Mouse (Mus musculus): ENCODE results near the gene Safb2. TPM values are rescaled to one million over a fixed set of nuclear protein-coding genes. Genes with fewer than 3 reads are reported as not detected.

Safb2 gene
- total and polyA plus RNA-seq, 3 experiments, result 36.8 to 47.5 (median 43.1) TPM

DNA sequence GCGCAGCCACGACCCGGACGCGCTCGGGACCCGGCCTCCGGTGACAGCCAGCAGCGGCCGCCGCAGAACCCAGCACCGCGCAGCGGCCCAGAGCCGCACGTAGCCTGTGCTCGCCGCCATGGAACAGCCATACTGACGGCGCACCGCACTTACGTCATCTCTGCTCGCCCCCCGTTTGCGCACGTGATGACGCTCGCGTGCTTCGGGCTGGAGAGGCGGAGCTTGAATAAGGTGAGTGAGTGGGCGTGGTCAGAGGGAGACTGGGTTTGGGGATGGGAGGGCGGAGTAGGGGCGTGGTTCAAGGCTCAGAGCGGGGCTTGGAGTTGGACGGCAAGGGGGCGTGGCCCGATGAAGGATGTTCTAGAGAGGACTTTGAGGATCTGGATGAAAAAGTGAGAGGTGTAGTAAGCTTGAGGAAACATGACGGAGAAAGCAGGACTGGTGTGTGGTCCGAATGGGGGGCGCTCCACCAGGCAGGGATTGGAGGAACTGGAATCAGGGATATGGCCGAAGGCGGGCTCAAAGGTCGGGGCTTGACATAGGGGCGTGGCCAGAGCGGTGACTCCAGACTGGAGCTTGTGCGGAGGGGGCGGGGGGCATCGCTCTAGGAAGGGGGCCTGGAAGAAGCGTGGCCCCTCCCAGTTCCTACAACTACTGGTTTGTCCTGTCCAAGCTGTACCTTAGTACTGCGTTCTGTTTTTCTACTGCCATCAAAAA is 42.5 kb upstream of the Safb2 start, which contains the start of gene Lonp1:
Lonp1 (minus strand) TSS at position 134 of the 717 bp plus-strand sequence.
- peak; percentile 94 to 95 for DNase-seq
- Histone ChIP-seq H3K4me3 (peak within 1 kb of the TSS; percentile 86), H3K36me3 (ENCODE audit: control insufficient read depth, insufficient read depth, low read length) (no peaks in the 10 kb centered on the region), H3K27ac (peak within 1 kb of the TSS; percentile 77), H3K9ac (ENCODE audit: low read depth, low read length) (peak within 1 kb of the TSS; percentile 82), H3K79me2 (replicated peaks; ENCODE audit: control insufficient read depth, insufficient read depth, low read length) (no peaks in the 10 kb centered on the region), H3K4me1 (ENCODE audit: control insufficient read depth, insufficient read depth, low read length) (peaks cover 4% of the 10 kb centered on the region), H3K27me3 (ENCODE audit: control insufficient read depth, insufficient read depth, low read length) (no peaks in the 10 kb centered on the region)
- WGBS, result under 1% methylated on average over 50 of the region's 51 CpGs
- intact Hi-C loops (cut with DNase I), result loop anchor here (2.0 to 5.0 kb wide), 4 partner anchors 45 to 135 kb away; partner anchors contain the start of genes Dus3l, Ndufa11, Ranbp3 and Safb
- TF ChIP-seq CTCF (IDR thresholded peaks at IDR 0.05) (no peak), EP300 (IDR thresholded peaks at IDR 0.05; ENCODE audit: insufficient read depth, low read depth, low read length) (peak; percentile 64; the same call in 1 of the 2 replicates), POLR2A (IDR thresholded peaks at IDR 0.05; ENCODE audit: insufficient read depth, low read depth, low read length) (peak; percentile 83)

DNA sequence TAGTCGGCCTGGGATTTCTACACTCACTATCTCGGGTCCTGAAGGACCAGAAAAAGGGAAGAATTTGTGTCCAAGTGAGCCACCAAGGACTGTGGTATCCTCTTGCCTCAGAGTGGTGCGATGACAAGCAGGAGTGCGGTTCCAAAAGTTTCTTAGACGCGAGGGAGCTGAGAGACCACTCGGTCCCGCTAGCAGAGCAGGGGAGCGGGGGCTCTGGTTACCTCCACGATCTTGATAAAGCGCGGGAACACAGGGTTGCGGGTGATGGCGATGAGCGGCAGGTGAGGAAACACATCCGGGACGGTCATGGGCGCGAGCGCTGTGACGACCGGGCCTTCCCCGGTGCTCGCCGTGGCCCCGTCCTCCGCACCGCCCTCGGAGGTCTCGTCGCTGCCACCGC is 41.9 kb upstream of the Safb2 start:
- Histone ChIP-seq H3K27me3 (ENCODE audit: control insufficient read depth, insufficient read depth, low read length) (no peaks in the 10 kb centered on the region), H3K4me1 (ENCODE audit: control insufficient read depth, insufficient read depth, low read length) (peaks cover 4% of the 10 kb centered on the region), H3K36me3 (ENCODE audit: control insufficient read depth, insufficient read depth, low read length) (no peaks in the 10 kb centered on the region), H3K9ac (ENCODE audit: low read depth, low read length) (peak overlapping the region; percentile 82), H3K27ac (peak overlapping the region; percentile 77), H3K4me3 (peak overlapping the region; percentile 86), H3K79me2 (replicated peaks; ENCODE audit: control insufficient read depth, insufficient read depth, low read length) (no peaks in the 10 kb centered on the region)
- no peak for DNase-seq
- TF ChIP-seq POLR2A (IDR thresholded peaks at IDR 0.05; ENCODE audit: insufficient read depth, low read depth, low read length) (no peak), CTCF (IDR thresholded peaks at IDR 0.05) (no peak), EP300 (IDR thresholded peaks at IDR 0.05; ENCODE audit: insufficient read depth, low read depth, low read length) (no peak)
- WGBS, result under 1% methylated on average over 23 of the region's 32 CpGs
- intact Hi-C loops (cut with DNase I), result loop anchor here (2.0 to 5.0 kb wide), 4 partner anchors 44 to 136 kb away; partner anchors contain the start of genes Dus3l, Ndufa11, Ranbp3 and Safb

GRCm38 (mm10) chr17:56625495-56625894 is 41.1 kb upstream of the Safb2 start:
- Histone ChIP-seq H3K9ac (ENCODE audit: low read depth, low read length) (no peak overlapping the region), H3K36me3 (ENCODE audit: control insufficient read depth, insufficient read depth, low read length) (no peaks in the 10 kb centered on the region), H3K27me3 (ENCODE audit: control insufficient read depth, insufficient read depth, low read length) (no peaks in the 10 kb centered on the region), H3K27ac (no peak overlapping the region), H3K79me2 (replicated peaks; ENCODE audit: control insufficient read depth, insufficient read depth, low read length) (no peaks in the 10 kb centered on the region), H3K4me3 (no peak overlapping the region), H3K4me1 (ENCODE audit: control insufficient read depth, insufficient read depth, low read length) (peaks cover 4% of the 10 kb centered on the region)
- TF ChIP-seq CTCF (IDR thresholded peaks at IDR 0.05) (no peak), EP300 (IDR thresholded peaks at IDR 0.05; ENCODE audit: insufficient read depth, low read depth, low read length) (no peak), POLR2A (IDR thresholded peaks at IDR 0.05; ENCODE audit: insufficient read depth, low read depth, low read length) (no peak)
- intact Hi-C loops (cut with DNase I), result loop anchor here (5.0 kb wide), 3 partner anchors 43 to 137 kb away; partner anchors contain the start of genes Dus3l, Ndufa11, Safb and Safb2
- DNase-seq, result no peak
- 43% methylated on average over 3 of the region's 3 CpGs for WGBS

DNA sequence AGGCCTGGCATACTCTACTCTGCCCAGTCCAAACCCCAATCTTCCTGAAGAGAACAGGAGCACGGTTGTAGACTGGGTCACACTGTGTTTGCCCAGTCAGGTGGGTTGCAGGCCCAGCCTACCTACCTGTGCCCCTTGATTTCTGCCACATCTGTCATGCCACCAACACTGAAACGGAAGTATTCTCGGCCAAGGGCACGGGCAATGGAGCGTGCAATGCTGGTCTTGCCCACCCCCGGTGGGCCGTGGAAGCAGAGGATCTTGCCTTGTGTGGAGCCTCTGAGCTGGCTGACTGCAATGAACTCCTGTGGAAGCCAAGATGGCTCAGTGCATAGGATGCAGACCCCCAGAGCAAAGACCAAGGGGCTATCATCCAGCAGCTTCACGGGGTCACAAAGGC is 33.2 kb upstream of the Safb2 start:
- intact Hi-C loops (cut with DNase I), result loop anchor here (10.0 kb wide), 2 partner anchors 387 to 583 kb away; partner anchors contain the start of genes Pspn and Sh3gl1
- H3K4me1 ChIP-seq (ENCODE audit: control insufficient read depth, insufficient read depth, low read length), result peaks cover 5% of the 10 kb centered on the region
- no peaks in the 10 kb centered on the region for H3K27me3 ChIP-seq (ENCODE audit: control insufficient read depth, insufficient read depth, low read length)
- H3K79me2 ChIP-seq (replicated peaks; ENCODE audit: control insufficient read depth, insufficient read depth, low read length), result no peaks in the 10 kb centered on the region
- H3K27ac ChIP-seq, result no peak overlapping the region
- H3K36me3 ChIP-seq (ENCODE audit: control insufficient read depth, insufficient read depth, low read length), result no peaks in the 10 kb centered on the region
- no peak overlapping the region for H3K9ac ChIP-seq (ENCODE audit: low read depth, low read length)
- no peak for DNase-seq
- H3K4me3 ChIP-seq, result no peak overlapping the region
- 85% methylated on average over 8 of the region's 8 CpGs for WGBS
- TF ChIP-seq POLR2A (IDR thresholded peaks at IDR 0.05; ENCODE audit: insufficient read depth, low read depth, low read length) (no peak), EP300 (IDR thresholded peaks at IDR 0.05; ENCODE audit: insufficient read depth, low read depth, low read length) (no peak), CTCF (IDR thresholded peaks at IDR 0.05) (no peak)

DNA sequence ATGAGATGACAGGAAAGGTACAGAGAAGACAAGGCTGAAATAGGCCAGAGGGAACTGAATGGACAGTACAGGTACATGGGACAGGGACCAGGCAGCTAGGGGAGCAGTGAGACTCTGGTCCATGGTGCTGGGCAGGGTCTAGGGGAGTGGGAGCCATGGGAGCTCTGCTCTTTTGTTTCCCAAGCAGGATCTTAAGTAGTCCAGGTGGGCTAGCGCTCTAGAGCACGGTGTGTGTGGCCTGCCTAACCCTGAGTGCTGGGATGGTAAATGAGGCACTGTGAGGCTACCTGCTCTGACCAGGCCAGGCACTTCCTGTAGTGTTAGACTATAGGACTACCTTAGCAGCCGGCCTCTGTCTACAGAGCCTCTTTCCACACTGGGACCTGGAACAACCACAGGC is 32.3 kb upstream of the Safb2 start:
- no peak for DNase-seq
- no peak overlapping the region for H3K9ac ChIP-seq (ENCODE audit: low read depth, low read length)
- 86% methylated on average over 3 of the region's 3 CpGs for WGBS
- H3K36me3 ChIP-seq (ENCODE audit: control insufficient read depth, insufficient read depth, low read length), result no peaks in the 10 kb centered on the region
- TF ChIP-seq POLR2A (IDR thresholded peaks at IDR 0.05; ENCODE audit: insufficient read depth, low read depth, low read length) (no peak), CTCF (IDR thresholded peaks at IDR 0.05) (no peak), EP300 (IDR thresholded peaks at IDR 0.05; ENCODE audit: insufficient read depth, low read depth, low read length) (no peak)
- peaks cover 5% of the 10 kb centered on the region for H3K4me1 ChIP-seq (ENCODE audit: control insufficient read depth, insufficient read depth, low read length)
- H3K27me3 ChIP-seq (ENCODE audit: control insufficient read depth, insufficient read depth, low read length), result no peaks in the 10 kb centered on the region
- no peaks in the 10 kb centered on the region for H3K79me2 ChIP-seq (replicated peaks; ENCODE audit: control insufficient read depth, insufficient read depth, low read length)
- H3K4me3 ChIP-seq, result no peak overlapping the region
- H3K27ac ChIP-seq, result no peak overlapping the region
- intact Hi-C loops (cut with DNase I), result loop anchor here (10.0 kb wide), 2 partner anchors 388 to 582 kb away; partner anchors contain the start of genes Pspn and Sh3gl1

- 85% methylated on average over 4 of the region's 4 CpGs for WGBS
- intact Hi-C loops (cut with DNase I), result loop anchor here (10.0 kb wide), 2 partner anchors 389 to 581 kb away; partner anchors contain the start of genes Pspn and Sh3gl1
Observed at GRCm38 (mm10) chr17:56615792-56616191, 31.4 kb upstream of the Safb2 start.

More at GRCm38 (mm10) chr17:56615792-56616191, 31.4 kb upstream of the Safb2 start:
- no peak for TF ChIP-seq POLR2A (IDR thresholded peaks at IDR 0.05; ENCODE audit: insufficient read depth, low read depth, low read length)
- no peak for TF ChIP-seq CTCF (IDR thresholded peaks at IDR 0.05)
- no peak for TF ChIP-seq EP300 (IDR thresholded peaks at IDR 0.05; ENCODE audit: insufficient read depth, low read depth, low read length)
- Histone ChIP-seq H3K9ac (ENCODE audit: low read depth, low read length) (no peak overlapping the region), H3K36me3 (ENCODE audit: control insufficient read depth, insufficient read depth, low read length) (no peaks in the 10 kb centered on the region), H3K27ac (no peak overlapping the region), H3K4me1 (ENCODE audit: control insufficient read depth, insufficient read depth, low read length) (peaks cover 5% of the 10 kb centered on the region), H3K79me2 (replicated peaks; ENCODE audit: control insufficient read depth, insufficient read depth, low read length) (no peaks in the 10 kb centered on the region), H3K4me3 (no peak overlapping the region), H3K27me3 (ENCODE audit: control insufficient read depth, insufficient read depth, low read length) (no peaks in the 10 kb centered on the region)
- DNase-seq, result no peak

Measured in heart, adult 2 months (tissue).